Mouse (Mus musculus) left cerebral cortex, postnatal 14 days (tissue): ENCODE data around the gene Prr29. TPM values are rescaled to one million over a fixed set of nuclear protein-coding genes. Genes with fewer than 3 reads are reported as not detected.

Experiments
- DNase-seq, 2 experiments: peaks; one replicate each; pipeline ENCODE4 v3.0.0; 2021 to 2022; ENCODE audit warnings: low spot score in 2 of 2, mixed read lengths in 1 of 2
- intact Hi-C: fragments of 180-260 bp; cut with DNase I; formaldehyde crosslinking; loops from one replicate; pipeline ENCODE4 v1.15.1; 2025
- total RNA-seq, 2 experiments: library from RNA; stranded (reverse); gene quantifications; 2 replicates each; pipeline ENCODE4 v1.2.3; 2021

Gene Prr29
- total RNA-seq, 2 experiments from 2014 or later: not detected

- DNase-seq: no peak
- intact Hi-C loops: no loop called here
These were observed 14.0 kb upstream of the Prr29 start for GRCm38 (mm10) chr11:106351253-106351652.

GRCm38 (mm10) chr11:106351941-106352340, 13.3 kb upstream of the Prr29 start:
- DNase-seq: no peak
- intact Hi-C loops: no loop called here

- no peak for DNase-seq
- intact Hi-C loops: no loop called here
These were observed 12.1 kb upstream of the Prr29 start, which contains the start of gene Scn4a for GRCm38 (mm10) chr11:106353188-106353587. Gene Scn4a (minus strand): TSS chr11:106353288.

- intact Hi-C loops: no loop called here
- no peak for DNase-seq
These were observed 11.1 kb upstream of the Prr29 start for GRCm38 (mm10) chr11:106354181-106354580.

GRCm38 (mm10) chr11:106355382-106356128, 9.7 kb upstream of the Prr29 start:
- no peak for DNase-seq
- intact Hi-C loops: no loop called here

DNA sequence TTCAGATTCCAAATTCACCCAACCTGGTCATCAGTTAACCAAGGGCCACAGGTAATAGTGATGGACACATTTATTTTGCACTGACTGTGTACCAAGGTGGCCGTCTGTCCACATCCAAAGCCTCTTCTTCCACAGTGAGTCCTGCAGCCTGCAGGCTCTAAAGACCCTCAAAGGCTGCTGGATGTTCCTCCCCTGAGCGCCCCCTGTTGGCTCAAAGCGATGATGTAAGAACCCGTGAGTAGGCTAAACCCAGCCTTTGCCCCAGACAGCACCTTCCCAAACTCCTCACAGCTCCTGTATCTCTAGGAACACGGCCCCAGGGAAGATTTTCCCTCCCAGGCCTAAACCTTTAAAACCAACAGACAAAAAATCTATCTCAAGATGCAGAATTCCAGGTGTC, 5.9 kb upstream of the Prr29 start:
- intact Hi-C loops: no loop called here
- no peak for DNase-seq

GRCm38 (mm10) chr11:106364712-106365111, 560 bp upstream of the Prr29 start:
- intact Hi-C loops: loop anchor here (5.0 kb wide), 1 partner anchor 37 kb away; no protein-coding TSS in a partner anchor
- DNase-seq: peak; percentile 8 to 13

GRCm38 (mm10) chr11:106366316-106366715, 1.0 kb downstream of the Prr29 start:
- intact Hi-C loops: loop anchor here (5.0 kb wide), 1 partner anchor 39 kb away; no protein-coding TSS in a partner anchor
- peak; percentile 80 to 90 for DNase-seq

- DNase-seq: no peak
- intact Hi-C loops: no loop called here
These were observed 8.7 kb downstream of the Prr29 start for GRCm38 (mm10) chr11:106373998-106374397.

DNA sequence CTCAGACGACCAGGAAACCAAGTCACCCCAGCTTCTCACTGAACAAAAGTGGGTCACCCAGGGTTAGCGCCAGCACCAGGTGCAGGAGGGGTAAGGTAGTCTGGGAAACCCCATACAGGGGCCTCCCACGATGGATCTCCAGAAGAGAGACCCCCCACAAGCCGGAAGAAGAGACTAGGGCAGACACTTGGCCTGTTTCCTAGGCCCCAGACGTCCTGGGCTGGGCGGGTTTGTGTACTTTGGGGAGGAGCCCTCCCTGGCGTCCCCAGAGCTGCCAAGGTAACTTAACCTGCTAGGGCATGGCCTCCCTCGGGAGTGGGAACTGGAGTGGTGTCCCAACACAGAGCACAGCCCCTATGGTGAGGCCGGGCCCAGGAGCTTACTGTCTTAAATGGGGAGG, 9.3 kb downstream of the Prr29 start:
- intact Hi-C loops: no loop called here

GRCm38 (mm10) chr11:106374979-106375378, 9.7 kb downstream of the Prr29 start:
- DNase-seq: no peak
- intact Hi-C loops: no loop called here

More for the DNA sequence above, 9.3 kb downstream of the Prr29 start:
- no peak for DNase-seq

GRCm38 (mm10) chr11:106381011-106381410, 15.7 kb downstream of the Prr29 start:
- DNase-seq: no peak
- intact Hi-C loops: no loop called here

DNA sequence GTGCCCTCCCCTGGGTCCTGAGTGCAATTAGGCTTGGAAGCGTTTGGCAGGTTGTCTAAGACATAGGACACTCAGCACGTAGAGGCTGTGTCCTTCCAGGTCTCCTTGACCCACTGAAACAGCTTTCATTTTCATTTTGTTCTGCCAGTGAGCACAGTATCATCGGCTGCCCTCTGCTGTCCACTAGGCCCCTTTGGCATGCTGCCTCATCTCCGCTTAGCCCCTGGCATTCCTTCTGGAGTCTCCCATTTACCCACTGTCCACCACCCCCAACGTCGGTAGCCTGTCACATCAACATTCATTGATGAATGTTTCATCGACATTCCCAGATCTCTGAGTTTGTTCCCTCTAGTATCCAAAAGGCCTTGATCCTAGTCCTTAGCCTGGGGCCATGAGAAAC, 16.6 kb downstream of the Prr29 start:
- DNase-seq: no peak
- intact Hi-C loops: no loop called here

- no peak for DNase-seq
- intact Hi-C loops: no loop called here
These were observed 17.2 kb downstream of the Prr29 start for GRCm38 (mm10) chr11:106382424-106382823.

GRCm38 (mm10) chr11:106383051-106383790, 17.9 kb downstream of the Prr29 start:
- DNase-seq: no peak
- intact Hi-C loops: no loop called here

GRCm38 (mm10) chr11:106386409-106386808, 21.1 kb downstream of the Prr29 start:
- intact Hi-C loops: no loop called here
- no peak for DNase-seq

GRCm38 (mm10) chr11:106387020-106387419, 21.7 kb downstream of the Prr29 start:
- no peak for DNase-seq
- intact Hi-C loops: no loop called here

- DNase-seq: no peak
- intact Hi-C loops: no loop called here
These were observed 22.5 kb downstream of the Prr29 start, which contains the start of gene Icam2 for GRCm38 (mm10) chr11:106387791-106388216. Gene Icam2 (minus strand): TSS chr11:106388075.

- DNase-seq: no peak
- intact Hi-C loops: no loop called here
These were observed 24.3 kb downstream of the Prr29 start for GRCm38 (mm10) chr11:106389611-106390010.

DNA sequence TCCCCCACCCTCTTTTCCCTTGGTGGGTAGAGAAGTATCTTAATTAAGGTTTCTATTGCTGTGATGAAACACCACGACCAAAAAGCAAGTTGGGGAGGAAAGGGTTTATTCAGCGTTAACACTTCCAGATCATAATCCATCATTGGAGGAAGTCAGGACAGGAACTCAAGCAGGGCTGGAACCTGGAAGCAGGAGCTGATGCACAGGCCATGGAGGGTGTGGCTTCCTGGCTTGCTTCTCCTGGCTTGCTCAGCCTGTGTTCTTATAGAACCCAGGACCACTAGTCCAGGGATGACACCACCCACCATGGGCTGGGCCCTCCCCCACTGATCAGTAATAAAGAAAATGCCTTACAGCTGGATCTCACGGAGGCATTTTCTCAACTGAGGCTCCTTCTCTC, 25.5 kb downstream of the Prr29 start:
- intact Hi-C loops: no loop called here

More for the DNA sequence above, 25.5 kb downstream of the Prr29 start:
- DNase-seq: no peak
